Mouse (Mus musculus): ENCODE data around the gene Grap2.

Gene Grap2

DNA sequence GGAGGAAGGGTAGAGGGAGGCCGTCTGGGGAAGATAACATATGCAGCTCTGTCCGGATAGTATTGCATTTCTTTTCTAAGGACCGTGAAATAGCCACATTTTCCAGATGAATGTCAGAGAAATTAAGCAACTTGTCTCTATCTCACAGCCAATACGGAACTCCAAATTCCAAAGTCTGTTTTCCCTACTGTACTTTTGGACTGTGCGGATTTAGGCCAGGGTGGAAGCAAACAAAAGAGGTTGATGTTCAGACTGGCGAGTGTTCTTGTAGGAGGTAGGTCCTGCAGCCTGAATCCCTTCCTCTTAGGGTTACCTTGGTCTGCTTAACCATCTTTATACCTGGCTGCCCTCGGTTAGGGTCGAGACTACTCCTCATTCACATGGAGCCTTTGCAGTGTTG lies 109.9 kb downstream of the Grap2 start:
- DNase-seq (ENCODE audit: low read depth, low spot score) = no peak

GRCm38 (mm10) chr15:80683151-80683550 lies 110.8 kb downstream of the Grap2 start:
- DNase-seq (ENCODE audit: low read depth, low spot score) = no peak

DNA sequence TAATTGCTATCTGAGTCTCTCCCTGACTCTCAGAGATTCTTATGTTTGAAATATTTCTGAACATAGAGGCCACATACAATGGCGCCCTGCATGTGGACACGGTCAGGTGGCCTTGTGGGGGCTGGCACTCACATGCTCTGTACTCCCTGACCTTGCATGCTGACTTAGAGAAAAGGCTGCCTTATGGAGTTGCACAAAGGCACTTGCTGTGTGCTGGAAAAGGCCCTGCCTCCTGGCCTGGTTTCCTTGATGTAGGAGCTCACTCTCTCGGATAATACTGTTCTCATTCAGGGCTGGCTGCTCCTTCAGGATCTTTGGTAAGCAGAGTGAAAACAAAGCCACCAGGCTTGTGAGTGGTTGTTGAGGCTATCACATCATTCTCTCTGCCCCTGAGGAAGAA lies 111.6 kb downstream of the Grap2 start:
- no peak for DNase-seq (ENCODE audit: low read depth, low spot score)

DNA sequence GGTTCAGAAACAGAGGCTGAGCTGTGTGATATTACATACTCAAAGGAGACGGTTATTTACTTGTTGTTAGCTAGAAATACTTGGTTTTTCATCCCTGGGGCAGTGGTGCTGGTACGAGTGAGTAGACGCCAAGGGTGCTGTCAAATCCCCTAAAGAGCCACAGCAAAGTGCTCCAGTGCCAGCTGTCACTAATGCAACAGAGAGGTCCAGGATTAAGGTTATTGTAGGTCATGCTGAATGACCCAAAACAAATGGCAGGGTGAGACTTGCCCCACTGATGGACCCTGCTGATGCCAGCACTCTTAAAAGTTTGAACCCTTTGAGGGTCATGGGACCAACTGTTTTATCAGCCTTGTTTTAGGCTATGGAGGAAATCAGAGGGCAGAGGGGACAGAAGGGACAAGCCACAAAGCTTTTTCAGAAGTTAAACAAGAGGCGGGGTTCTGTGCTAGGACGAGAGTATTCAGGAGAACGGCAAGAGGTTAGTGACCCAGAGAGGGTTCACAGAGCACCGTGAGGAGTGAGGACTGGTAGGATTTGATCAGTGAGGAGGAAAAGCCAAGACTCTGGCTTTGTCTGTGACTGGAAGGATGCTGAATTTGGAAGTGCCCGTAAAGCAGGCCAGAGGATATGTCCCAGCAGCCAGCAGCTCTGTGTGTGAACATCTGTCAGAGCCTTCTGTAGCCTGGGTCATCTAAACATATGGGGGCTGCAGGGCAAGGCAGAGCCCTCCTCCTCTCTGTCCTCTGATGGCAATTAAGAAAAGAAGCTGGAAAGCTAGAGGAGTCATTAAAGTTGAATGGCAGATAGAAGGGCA lies 112.6 kb downstream of the Grap2 start:
- DNase-seq (ENCODE audit: low read depth, low spot score) = no peak

- no peak for DNase-seq (ENCODE audit: low read depth, low spot score)
These were observed 113.2 kb downstream of the Grap2 start for GRCm38 (mm10) chr15:80685603-80685895.

DNA sequence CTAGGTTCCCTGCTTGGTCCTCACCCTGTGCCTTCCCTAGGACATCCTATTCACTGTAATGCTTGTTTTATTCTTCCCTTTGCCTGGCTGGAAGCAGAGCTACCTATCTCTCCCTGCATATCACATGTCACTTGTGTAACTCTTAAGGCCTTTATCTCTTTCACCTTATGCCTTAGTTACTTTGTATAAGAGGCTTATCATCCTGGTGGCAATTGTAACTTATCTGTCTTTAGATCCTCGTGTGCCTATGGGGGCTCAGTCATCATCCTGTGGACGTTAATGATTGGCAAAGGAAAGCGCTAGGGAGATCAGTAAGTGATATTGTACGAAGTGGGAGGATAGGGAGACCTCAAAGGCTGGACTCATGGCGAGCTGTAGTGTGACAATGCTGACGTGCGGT lies 116.1 kb downstream of the Grap2 start:
- DNase-seq (ENCODE audit: low read depth, low spot score) = no peak

GRCm38 (mm10) chr15:80693492-80693891 lies 121.1 kb downstream of the Grap2 start:
- DNase-seq (ENCODE audit: low read depth, low spot score) = no peak

DNA sequence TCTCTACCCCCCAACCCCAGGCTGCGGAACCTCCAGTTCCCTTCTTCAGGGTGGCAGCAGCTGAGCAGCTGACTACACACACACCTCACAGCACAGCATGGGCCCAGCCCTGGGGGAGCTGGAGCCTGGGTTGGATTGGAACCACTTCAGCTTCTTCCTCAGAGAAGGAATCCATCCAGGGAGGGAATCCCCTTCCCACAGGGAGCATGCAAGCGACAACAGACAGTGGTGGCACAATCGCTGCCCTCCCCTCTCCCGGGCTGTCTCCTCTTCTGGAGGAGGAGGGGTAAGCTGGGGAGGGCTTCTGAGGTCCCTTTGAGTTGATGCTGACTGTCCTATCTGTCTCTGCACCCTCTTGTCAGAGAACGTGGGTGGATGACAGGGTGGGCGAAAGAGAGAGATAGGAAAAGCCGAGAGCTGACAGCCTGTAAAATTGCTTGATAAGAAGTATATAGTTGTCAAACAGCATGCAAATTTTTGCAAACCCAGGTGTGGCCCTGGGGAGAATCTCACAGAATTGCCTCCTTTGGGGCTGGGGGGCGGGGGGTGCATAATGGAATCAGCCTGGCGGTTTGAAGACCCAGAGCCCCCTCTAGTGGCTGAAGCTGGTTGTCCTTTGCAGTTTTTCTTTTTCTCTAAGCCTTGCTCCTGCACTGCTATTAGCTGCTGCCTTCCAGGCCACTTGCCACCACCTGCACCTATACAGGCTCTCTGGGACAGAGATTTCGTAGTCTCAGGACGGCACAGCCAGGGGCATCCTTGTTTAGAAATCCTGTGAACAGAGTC lies 121.9 kb downstream of the Grap2 start:
- no peak for DNase-seq (ENCODE audit: low read depth, low spot score)

GRCm38 (mm10) chr15:80697564-80697963 lies 125.2 kb downstream of the Grap2 start:
- no peak for DNase-seq (ENCODE audit: low read depth, low spot score)

DNA sequence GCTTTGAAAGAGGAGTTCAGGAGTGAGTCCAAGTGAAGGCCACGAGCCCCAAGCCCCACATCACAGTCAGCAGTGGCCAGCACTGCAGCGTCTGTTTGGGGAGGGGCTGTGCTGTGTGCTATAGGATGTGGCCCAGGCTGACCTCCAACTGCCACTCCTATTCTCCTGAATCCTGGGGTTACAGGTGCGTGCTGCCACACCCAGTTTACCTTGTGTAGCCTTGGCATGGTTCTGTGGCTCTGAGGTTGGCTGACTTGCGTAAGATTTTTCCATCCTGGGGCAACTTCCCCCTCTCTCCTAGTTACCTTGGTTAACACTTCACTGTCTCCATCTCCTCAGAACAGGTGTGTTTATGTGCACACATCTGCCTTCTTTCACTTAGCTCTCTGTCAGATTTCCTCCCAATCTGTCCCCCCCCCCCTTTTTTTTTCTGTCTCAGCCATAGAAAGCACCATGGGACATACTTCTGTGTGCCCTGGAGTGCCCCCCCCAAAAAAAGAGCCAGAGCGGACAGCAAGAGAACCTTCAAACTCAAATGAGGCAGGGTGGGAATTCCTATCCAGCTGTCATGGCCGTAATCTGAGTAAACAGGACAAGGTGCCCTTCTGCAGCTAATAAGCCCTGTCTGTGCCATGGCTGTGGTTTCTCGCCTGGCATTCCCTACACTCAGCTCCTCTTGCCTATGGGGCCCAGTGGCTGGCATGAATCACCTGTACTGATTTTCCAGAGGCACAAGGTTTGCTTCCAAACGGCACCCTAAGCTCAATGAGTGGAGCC lies 129.3 kb downstream of the Grap2 start:
- no peak for DNase-seq (ENCODE audit: low read depth, low spot score)
